Mouse (Mus musculus): ENCODE data around the gene Nid2. TPM values are rescaled to one million over a fixed set of nuclear protein-coding genes. Genes with fewer than 3 reads are reported as not detected.

Gene Nid2
- polyA plus RNA-seq (2014; fragmentation: Nextera tagmentation; extraction: Ambion mirVana) = 32.9 and 34.6 TPM in 2 replicates

DNA sequence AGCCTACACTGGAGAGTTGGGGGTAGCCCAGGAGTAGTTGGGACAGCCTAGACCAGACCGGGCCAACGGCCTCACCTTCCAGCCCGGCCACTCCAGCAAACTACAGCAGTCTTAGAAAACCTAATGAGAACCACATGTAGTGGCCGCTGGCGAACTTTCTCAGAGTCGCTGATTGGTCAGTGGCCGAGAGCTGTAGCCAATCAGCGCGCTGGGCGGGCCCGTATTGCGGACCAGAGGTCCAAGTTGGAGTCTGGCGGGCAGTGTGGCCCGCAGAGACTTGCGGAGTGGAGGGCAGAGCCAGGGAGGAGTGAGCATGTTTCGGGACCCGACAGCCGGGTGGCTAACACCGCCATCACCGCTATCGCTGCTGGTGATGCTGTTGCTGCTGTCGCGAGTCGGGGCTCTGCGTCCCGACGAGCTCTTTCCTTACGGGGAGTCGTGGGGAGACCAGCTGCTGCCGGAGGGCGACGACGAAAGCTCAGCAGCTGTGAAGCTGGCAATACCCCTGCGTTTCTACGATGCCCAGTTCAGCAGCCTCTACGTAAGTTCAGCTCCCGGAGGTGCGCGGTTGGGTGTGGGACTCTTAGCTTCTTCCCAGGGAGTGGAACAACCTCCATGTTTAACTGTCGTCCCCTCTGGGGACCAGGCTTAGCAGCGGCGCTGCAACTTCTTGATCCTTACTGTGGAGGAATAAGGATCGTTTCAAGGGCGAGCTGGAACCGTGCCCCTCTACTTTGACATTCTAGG is at the start of gene Nid2:
TSS of gene Nid2 (plus strand) at position 241 of the 747 bp plus-strand sequence.
- Histone ChIP-seq H3K27me3 (ENCODE audit: control insufficient read depth, insufficient read depth, low read length) (peaks cover 12% of the 10 kb centered on the region), H3K4me3 (ENCODE audit: low read depth, low read length) (peak within 1 kb of the TSS; percentile 49), H3K36me3 (ENCODE audit: control insufficient read depth, insufficient read depth, low read length) (no peaks in the 10 kb centered on the region), H3K4me2 (replicated peaks; ENCODE audit: low read depth, low read length) (peak within 1 kb of the TSS; percentile 88), H3K4me1 (replicated peaks; ENCODE audit: control insufficient read depth, insufficient read depth, low read length) (peaks cover 10% of the 10 kb centered on the region), H3K27ac (ENCODE audit: low read depth, low read length) (peak within 1 kb of the TSS; percentile 58), H3K9ac (ENCODE audit: low read depth, low read length) (peak within 1 kb of the TSS; percentile 50; the same call in 1 of the 2 replicates), H3K9me3 (ENCODE audit: control insufficient read depth, low read length) (no peaks in the 10 kb centered on the region)
- WGBS = under 1% methylated on average over 45 of the region's 45 CpGs
- ATAC-seq (ENCODE audit: low FRiP score) (peak; percentile 97), DNase-seq (ENCODE audit: low spot score) (peak; percentile 92)

DNA sequence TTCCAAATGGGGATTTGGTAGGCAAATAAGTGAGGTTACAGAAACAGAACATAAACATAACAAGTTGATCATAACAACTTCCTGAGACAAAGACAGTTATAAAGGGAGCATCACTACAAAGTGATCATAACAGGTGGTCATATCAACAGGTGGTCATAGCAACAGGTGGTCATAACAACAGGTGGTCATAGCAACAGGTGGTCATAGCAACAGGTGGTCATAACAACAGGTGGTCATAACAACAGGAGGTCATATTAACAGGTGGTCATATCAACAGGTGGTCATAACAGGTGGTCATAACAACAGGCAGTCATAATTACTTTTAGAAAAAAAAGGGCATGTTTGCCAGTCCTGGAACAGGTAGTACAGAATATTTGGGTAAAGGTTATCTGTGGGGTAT is 49.5 kb upstream of the Nid2 start:
- H3K9ac ChIP-seq (ENCODE audit: low read depth, low read length) = no peak overlapping the region
- DNase-seq (ENCODE audit: low spot score) (no peak), ATAC-seq (ENCODE audit: low FRiP score) (no peak)
- no peak overlapping the region for H3K27ac ChIP-seq (ENCODE audit: low read depth, low read length)
- no peak overlapping the region for H3K4me3 ChIP-seq (ENCODE audit: low read depth, low read length)
- H3K27me3 ChIP-seq (ENCODE audit: control insufficient read depth, insufficient read depth, low read length) = no peaks in the 10 kb centered on the region; the same call in 1 of the 2 replicates
- no peak overlapping the region for H3K4me2 ChIP-seq (replicated peaks; ENCODE audit: low read depth, low read length)
- no peaks in the 10 kb centered on the region for H3K9me3 ChIP-seq (ENCODE audit: control insufficient read depth, low read length)
- no peaks in the 10 kb centered on the region for H3K36me3 ChIP-seq (ENCODE audit: control insufficient read depth, insufficient read depth, low read length)
- H3K4me1 ChIP-seq (replicated peaks; ENCODE audit: control insufficient read depth, insufficient read depth, low read length) = no peaks in the 10 kb centered on the region

DNA sequence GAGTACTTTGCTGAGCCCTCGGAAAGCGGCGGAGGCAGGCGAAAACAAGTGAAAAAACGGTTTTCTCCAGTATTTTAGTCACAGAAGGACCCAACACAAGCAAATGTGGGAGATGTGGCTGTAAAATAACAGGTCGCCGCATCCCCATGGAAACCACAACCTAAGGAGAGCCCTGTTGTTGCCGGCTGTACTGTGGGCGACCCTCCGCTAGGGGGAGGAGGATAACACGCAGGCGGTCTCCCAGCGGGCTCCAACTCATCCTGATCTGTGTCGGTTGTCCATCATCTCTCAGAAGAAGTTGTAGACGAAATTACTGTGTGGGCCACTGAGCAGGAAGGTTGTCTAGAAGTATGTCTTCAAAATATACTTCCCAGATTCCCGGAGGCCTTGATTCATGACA is 45.4 kb upstream of the Nid2 start:
- H3K9ac ChIP-seq (ENCODE audit: low read depth, low read length) = no peak overlapping the region
- DNase-seq (ENCODE audit: low spot score) = peak; percentile 82
- peaks cover 2% of the 10 kb centered on the region; the same call in 1 of the 2 replicates for H3K4me1 ChIP-seq (replicated peaks; ENCODE audit: control insufficient read depth, insufficient read depth, low read length)
- no peaks in the 10 kb centered on the region; the same call in 1 of the 2 replicates for H3K27me3 ChIP-seq (ENCODE audit: control insufficient read depth, insufficient read depth, low read length)
- H3K4me3 ChIP-seq (ENCODE audit: low read depth, low read length) = no peak overlapping the region
- ATAC-seq (ENCODE audit: low FRiP score) = peak; percentile 79
- H3K9me3 ChIP-seq (ENCODE audit: control insufficient read depth, low read length) = no peaks in the 10 kb centered on the region
- H3K4me2 ChIP-seq (replicated peaks; ENCODE audit: low read depth, low read length) = no peak overlapping the region
- 10% methylated on average over 16 of the region's 16 CpGs for WGBS
- H3K36me3 ChIP-seq (ENCODE audit: control insufficient read depth, insufficient read depth, low read length) = no peaks in the 10 kb centered on the region
- H3K27ac ChIP-seq (ENCODE audit: low read depth, low read length) = no peak overlapping the region

DNA sequence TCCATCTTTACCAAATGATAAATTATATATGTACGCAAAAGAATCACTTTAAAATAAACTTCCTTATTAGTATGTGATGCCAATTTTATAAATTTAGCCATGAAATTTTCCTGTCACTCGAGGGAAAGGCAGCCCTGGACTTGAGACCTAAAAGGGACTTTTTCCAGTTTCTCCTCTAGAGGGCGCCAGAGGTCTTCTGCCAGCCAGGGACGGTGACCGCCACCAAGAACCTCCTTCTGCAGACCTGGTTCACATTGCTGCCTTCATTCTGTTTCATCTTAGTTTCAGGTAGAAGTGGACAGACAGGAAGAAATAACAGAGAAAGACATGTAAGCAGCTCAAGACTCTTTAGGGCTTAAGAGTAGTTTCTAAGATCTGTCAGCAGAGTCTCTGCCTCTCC is 44.6 kb upstream of the Nid2 start:
- Histone ChIP-seq H3K36me3 (ENCODE audit: control insufficient read depth, insufficient read depth, low read length) (no peaks in the 10 kb centered on the region), H3K9ac (ENCODE audit: low read depth, low read length) (no peak overlapping the region)
- WGBS = 3% methylated on average over 5 of the region's 5 CpGs

DNA sequence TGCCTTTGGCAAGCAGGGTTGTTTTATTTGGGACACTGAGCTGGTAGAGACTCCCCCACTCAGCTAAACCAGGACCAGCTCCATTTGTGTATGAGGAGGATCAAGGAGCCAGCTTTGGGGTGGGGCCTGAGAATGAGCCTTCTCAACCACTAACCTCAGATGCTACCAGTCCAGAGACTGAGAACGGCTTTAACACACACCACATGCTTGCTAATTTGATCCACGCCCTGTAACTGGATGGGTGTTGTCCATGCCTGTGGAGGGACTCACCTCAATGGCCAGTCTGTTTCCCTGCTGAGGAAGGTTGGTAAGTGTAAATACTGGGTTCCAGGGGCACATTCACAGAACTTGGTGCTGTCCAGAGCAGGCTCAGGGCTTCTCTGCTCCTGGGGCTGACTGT is 44.1 kb upstream of the Nid2 start:
- ATAC-seq (ENCODE audit: low FRiP score) (no peak), DNase-seq (ENCODE audit: low spot score) (no peak)
- Histone ChIP-seq H3K27me3 (ENCODE audit: control insufficient read depth, insufficient read depth, low read length) (no peaks in the 10 kb centered on the region), H3K27ac (ENCODE audit: low read depth, low read length) (no peak overlapping the region), H3K9ac (ENCODE audit: low read depth, low read length) (no peak overlapping the region), H3K4me1 (replicated peaks; ENCODE audit: control insufficient read depth, insufficient read depth, low read length) (peaks cover 2% of the 10 kb centered on the region; the same call in 1 of the 2 replicates), H3K36me3 (ENCODE audit: control insufficient read depth, insufficient read depth, low read length) (no peaks in the 10 kb centered on the region), H3K4me3 (ENCODE audit: low read depth, low read length) (no peak overlapping the region), H3K4me2 (replicated peaks; ENCODE audit: low read depth, low read length) (no peak overlapping the region), H3K9me3 (ENCODE audit: control insufficient read depth, low read length) (no peaks in the 10 kb centered on the region)
- WGBS = 56% methylated on average over 2 of the region's 2 CpGs

More for the DNA sequence above, 44.6 kb upstream of the Nid2 start:
- DNase-seq (ENCODE audit: low spot score) (peak; percentile 84), ATAC-seq (ENCODE audit: low FRiP score) (peak; percentile 61; the same call in 1 of the 2 replicates)
- Histone ChIP-seq H3K4me1 (replicated peaks; ENCODE audit: control insufficient read depth, insufficient read depth, low read length) (peaks cover 2% of the 10 kb centered on the region; the same call in 1 of the 2 replicates), H3K27me3 (ENCODE audit: control insufficient read depth, insufficient read depth, low read length) (no peaks in the 10 kb centered on the region), H3K4me2 (replicated peaks; ENCODE audit: low read depth, low read length) (no peak overlapping the region), H3K27ac (ENCODE audit: low read depth, low read length) (no peak overlapping the region), H3K9me3 (ENCODE audit: control insufficient read depth, low read length) (no peaks in the 10 kb centered on the region), H3K4me3 (ENCODE audit: low read depth, low read length) (no peak overlapping the region)

DNA sequence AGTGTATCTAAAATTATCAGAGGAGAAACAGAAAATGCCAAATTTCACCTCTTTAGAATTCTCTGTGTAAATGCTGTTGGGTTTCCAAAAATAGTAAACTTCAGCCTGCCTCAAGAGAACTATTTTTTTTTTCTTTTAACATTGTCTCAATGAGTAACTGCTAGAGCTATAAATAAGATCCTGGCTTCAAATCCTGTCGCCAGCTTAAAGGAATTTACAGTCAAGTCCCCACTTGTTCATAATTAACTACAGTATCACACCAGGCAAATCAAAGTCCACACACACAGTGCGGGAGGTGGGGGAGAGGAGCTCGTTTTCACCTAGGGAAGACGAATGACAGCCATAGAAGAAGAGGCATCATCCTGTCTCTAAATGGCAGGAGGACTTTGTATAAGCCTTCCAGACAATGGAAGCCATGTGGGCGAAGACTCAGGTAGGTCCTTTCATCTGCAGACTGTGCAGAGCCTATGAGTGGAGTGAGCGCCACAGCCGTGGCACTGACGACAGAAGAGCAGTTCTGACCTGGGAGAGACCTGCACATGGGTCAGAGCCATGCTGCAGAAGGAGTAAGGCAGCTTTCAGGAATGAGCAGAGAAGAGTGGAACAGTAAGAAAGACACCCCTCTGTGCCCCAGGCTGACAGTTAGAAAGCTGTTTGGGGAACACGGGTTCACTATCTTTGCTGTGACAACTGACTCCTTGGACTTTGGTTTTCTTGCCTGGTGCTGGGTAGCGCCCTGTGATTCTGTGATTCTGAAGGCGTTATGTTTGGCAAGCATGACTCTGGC is 43.2 kb upstream of the Nid2 start:
- H3K4me2 ChIP-seq (replicated peaks; ENCODE audit: low read depth, low read length) = no peak overlapping the region
- ATAC-seq (ENCODE audit: low FRiP score) = no peak
- H3K36me3 ChIP-seq (ENCODE audit: control insufficient read depth, insufficient read depth, low read length) = no peaks in the 10 kb centered on the region
- no peaks in the 10 kb centered on the region for H3K9me3 ChIP-seq (ENCODE audit: control insufficient read depth, low read length)
- 71% methylated on average over 11 of the region's 11 CpGs for WGBS
- no peak overlapping the region for H3K4me3 ChIP-seq (ENCODE audit: low read depth, low read length)
- no peak for DNase-seq (ENCODE audit: low spot score)
- H3K27ac ChIP-seq (ENCODE audit: low read depth, low read length) = no peak overlapping the region
- no peak overlapping the region for H3K9ac ChIP-seq (ENCODE audit: low read depth, low read length)
- H3K4me1 ChIP-seq (replicated peaks; ENCODE audit: control insufficient read depth, insufficient read depth, low read length) = peaks cover 2% of the 10 kb centered on the region; the same call in 1 of the 2 replicates
- H3K27me3 ChIP-seq (ENCODE audit: control insufficient read depth, insufficient read depth, low read length) = no peaks in the 10 kb centered on the region

DNA sequence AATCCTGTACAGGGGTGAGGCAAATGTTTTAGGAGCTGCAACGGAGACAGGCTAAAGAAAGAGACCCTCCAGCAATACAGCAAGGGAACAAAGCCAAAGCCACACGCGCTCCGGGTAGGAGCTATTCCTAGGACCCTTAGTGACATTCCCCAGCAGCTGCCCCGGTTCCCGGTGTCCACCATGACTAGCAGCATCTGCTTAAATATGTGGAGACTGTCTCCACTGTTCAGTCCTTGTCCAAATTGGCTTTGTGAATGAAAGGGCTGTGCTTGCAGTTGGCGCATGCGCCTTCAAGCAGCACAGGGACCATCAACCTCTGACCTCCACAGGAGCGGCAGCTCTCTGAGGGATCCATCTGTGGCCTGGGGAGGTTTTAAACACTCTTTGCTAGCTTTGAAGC is 41.9 kb upstream of the Nid2 start:
- Histone ChIP-seq H3K27me3 (ENCODE audit: control insufficient read depth, insufficient read depth, low read length) (no peaks in the 10 kb centered on the region), H3K4me3 (ENCODE audit: low read depth, low read length) (no peak overlapping the region), H3K36me3 (ENCODE audit: control insufficient read depth, insufficient read depth, low read length) (no peaks in the 10 kb centered on the region), H3K4me2 (replicated peaks; ENCODE audit: low read depth, low read length) (0 out of 2 replicates have a peak overlapping the region, but pooled peaks have one; percentile 11), H3K9ac (ENCODE audit: low read depth, low read length) (no peak overlapping the region), H3K4me1 (replicated peaks; ENCODE audit: control insufficient read depth, insufficient read depth, low read length) (peaks cover 2% of the 10 kb centered on the region; the same call in 1 of the 2 replicates), H3K27ac (ENCODE audit: low read depth, low read length) (0 out of 2 replicates have a peak overlapping the region, but pooled peaks have one; percentile 36), H3K9me3 (ENCODE audit: control insufficient read depth, low read length) (no peaks in the 10 kb centered on the region)
- WGBS = 33% methylated on average over 9 of the region's 9 CpGs
- ATAC-seq (ENCODE audit: low FRiP score) (peak; percentile 36; the same call in 1 of the 2 replicates), DNase-seq (ENCODE audit: low spot score) (peak; percentile 38)

DNA sequence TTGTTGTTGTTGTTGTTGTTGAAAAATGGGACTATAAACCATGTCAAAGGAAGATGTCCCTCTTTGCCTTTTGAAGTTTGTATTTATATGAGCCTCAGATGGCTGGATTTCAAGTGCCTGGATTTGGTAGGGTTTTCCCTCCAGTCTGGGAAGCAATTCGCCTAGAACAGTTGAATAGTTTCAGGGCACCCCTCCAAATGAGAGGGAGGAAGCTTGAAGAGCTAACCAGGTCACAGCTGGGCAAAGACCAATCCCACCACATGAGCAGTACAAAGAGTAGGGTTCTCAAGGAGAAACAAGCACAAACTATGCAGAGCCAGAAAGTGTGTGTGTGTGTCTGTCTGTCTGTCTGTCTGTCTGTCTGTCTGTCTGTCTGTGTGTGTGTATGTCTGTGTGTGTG is 39.3 kb upstream of the Nid2 start:
- Histone ChIP-seq H3K9ac (ENCODE audit: low read depth, low read length) (no peak overlapping the region), H3K9me3 (ENCODE audit: control insufficient read depth, low read length) (no peaks in the 10 kb centered on the region), H3K4me2 (replicated peaks; ENCODE audit: low read depth, low read length) (no peak overlapping the region), H3K27ac (ENCODE audit: low read depth, low read length) (no peak overlapping the region), H3K36me3 (ENCODE audit: control insufficient read depth, insufficient read depth, low read length) (no peaks in the 10 kb centered on the region), H3K4me3 (ENCODE audit: low read depth, low read length) (no peak overlapping the region), H3K4me1 (replicated peaks; ENCODE audit: control insufficient read depth, insufficient read depth, low read length) (peaks cover 2% of the 10 kb centered on the region; the same call in 1 of the 2 replicates), H3K27me3 (ENCODE audit: control insufficient read depth, insufficient read depth, low read length) (no peaks in the 10 kb centered on the region)
- WGBS = 70% methylated on average over 1 of the region's 1 CpGs
- no peak for DNase-seq (ENCODE audit: low spot score)
- no peak for ATAC-seq (ENCODE audit: low FRiP score)
